Mouse (Mus musculus) ovary, adult 2 months (tissue): ENCODE data around the gene Tmem132c. TPM values are rescaled to one million over a fixed set of nuclear protein-coding genes. Genes with fewer than 3 reads are reported as not detected.

ENCODE experiments used
- polyA plus RNA-seq: library from polyadenylated mRNA; depleted of rRNA; stranded (reverse); fragments of >200 nt; gene quantifications from 2 replicates; pipeline ENCODE4 v1.2.3, GENCODE M21; 2012; rRNA removed

The Tmem132c gene
- polyA plus RNA-seq, result 8.9 and 9.1 TPM in 2 replicates

GRCm38 (mm10) chr5:127241136-127241924 lies at the start of gene Tmem132c:
Gene Tmem132c (plus strand): TSS chr5:127241808.

